Mouse (Mus musculus) hindbrain, postnatal 0 days (tissue): ENCODE data around the gene Pomt1. TPM values are rescaled to one million over a fixed set of nuclear protein-coding genes. Genes with fewer than 3 reads are reported as not detected.

Source experiments
- ATAC-seq: fragments of 200-750 bp; cut with Nextera tagmentation; 2 replicates; pipeline ENCODE4 v1.8.0; 2017; ENCODE audit warnings: mild to moderate bottlenecking, moderate TSS enrichment, moderate library complexity
- DNase-seq: peaks from one replicate; pipeline ENCODE4 v3.0.0-alpha.2; 2015; ENCODE audit warnings: low spot score
- H3K27ac ChIP-seq: fragments of 300-500 bp; sonication (generic); 2 replicates; pipeline ENCODE4 v1.5.1; 2014; ENCODE audit warnings: mild to moderate bottlenecking
- H3K27me3 ChIP-seq: fragments of 300-500 bp; sonication (generic); 2 replicates; pipeline ENCODE4 v1.6.1; 2014; ENCODE audit warnings: low read length, mixed read lengths; ENCODE audit not compliant: insufficient read depth
- H3K36me3 ChIP-seq: fragments of 300-500 bp; sonication (generic); 2 replicates; pipeline ENCODE4 v1.6.1; 2014; ENCODE audit warnings: low read length, mixed read lengths; ENCODE audit not compliant: insufficient read depth
- H3K4me1 ChIP-seq: fragments of 300-500 bp; sonication (generic); 2 replicates; pipeline ENCODE4 v1.6.1; 2014; ENCODE audit warnings: antibody characterized with exemption, low read length, mixed read lengths; ENCODE audit not compliant: insufficient read depth
- H3K4me2 ChIP-seq: fragments of 300-500 bp; sonication (generic); 2 replicates; pipeline ENCODE4 v1.6.1; 2014; ENCODE audit warnings: low read depth, mild to moderate bottlenecking, low read length, moderate library complexity, mixed read lengths
- H3K4me3 ChIP-seq: fragments of 300-500 bp; sonication (generic); 2 replicates; pipeline ENCODE4 v1.5.1; 2014; ENCODE audit warnings: low read length
- H3K9ac ChIP-seq: fragments of 300-500 bp; sonication (generic); replicated peaks from 2 replicates; pipeline ENCODE4 v1.6.1; 2014; ENCODE audit warnings: mild to moderate bottlenecking, low read length, moderate library complexity, mixed read lengths
- H3K9me3 ChIP-seq: fragments of 300-500 bp; sonication (generic); 2 replicates; pipeline ENCODE4 v1.6.1; 2016; ENCODE audit warnings: low read length, mixed read lengths
- CTCF ChIP-seq: IDR thresholded peaks from 2 replicates; pipeline ENCODE4 v1.5.1; 2016; ENCODE audit warnings: antibody characterized with exemption, control low read depth, low read depth
- WGBS: fragments of 180-500 bp; shearing (Covaris S2); extraction: QIAGEN DNeasy Blood & Tissue Kit; methylation state at CpG from one replicate; pipeline ENCODE4 v1.1.7; 2014; 5-methylcytosine and 5-hydroxymethylcytosine counted together
- polyA plus RNA-seq: library from polyadenylated mRNA; unstranded; fragments of >200 nt; fragmentation: Nextera tagmentation; extraction: Ambion mirVana; gene quantifications from 2 replicates; pipeline ENCODE4 v1.2.1, GENCODE M21; 2015
- total RNA-seq: library from RNA; depleted of rRNA; stranded (reverse); fragments of >200 nt; gene quantifications from 2 replicates; pipeline ENCODE4 v1.2.3, GENCODE M21; 2014; rRNA removed

The Pomt1 gene
- total RNA-seq = 41.2 and 41.8 TPM in 2 replicates
- polyA plus RNA-seq = 18.0 and 19.4 TPM in 2 replicates

DNA sequence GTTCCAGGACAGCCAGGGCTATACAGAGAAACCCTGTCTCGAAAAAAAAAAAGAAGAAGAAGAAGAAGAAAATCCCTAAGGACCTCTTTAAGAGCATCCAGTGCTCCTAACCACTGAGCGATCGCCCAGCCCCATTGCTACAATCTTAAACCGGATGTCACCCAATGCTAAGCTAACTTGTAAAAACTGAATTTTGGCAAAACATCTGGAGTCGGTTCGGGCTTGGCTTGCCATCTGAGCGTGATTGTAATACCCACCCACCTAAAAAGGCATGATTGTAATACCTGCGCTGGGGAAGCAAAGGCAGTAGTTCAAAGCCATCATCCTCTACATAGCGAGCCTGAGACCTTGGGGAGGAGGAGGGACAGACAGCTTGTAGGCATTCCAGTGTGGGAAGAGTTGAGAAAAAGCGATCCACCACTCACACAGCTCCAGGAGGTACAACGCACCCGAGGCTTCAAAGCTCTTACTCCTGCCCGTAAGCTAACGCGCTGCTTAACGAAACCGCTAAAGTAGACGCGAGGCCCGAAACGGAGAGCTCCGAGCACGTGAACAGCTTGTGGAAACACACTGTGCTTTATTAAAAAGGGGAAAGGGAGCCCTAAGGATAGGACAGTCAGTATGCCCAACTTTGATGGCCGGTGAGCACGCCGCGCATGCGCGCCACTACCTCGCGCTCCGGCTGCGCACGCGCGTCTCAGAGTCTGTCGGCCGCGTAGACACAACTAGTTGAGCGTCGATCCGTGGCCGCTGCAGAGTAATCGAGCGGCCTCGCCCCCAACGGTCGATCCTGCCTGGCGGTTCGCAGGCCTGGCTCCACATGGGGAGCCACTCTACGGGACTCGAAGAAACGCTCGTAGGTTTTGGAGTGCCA lies at the start of gene Pomt1:
Pomt1 (plus strand) TSS at position 705 of the 874 bp plus-strand sequence.
- Histone ChIP-seq H3K9ac (peak within 1 kb of the TSS; percentile 69), H3K4me2 (peak within 1 kb of the TSS; percentile 91), H3K9me3 (no peaks in the 10 kb centered on the region), H3K27ac (peak within 1 kb of the TSS; percentile 85), H3K4me1 (peaks cover 6% of the 10 kb centered on the region), H3K36me3 (peaks cover 36% of the 10 kb centered on the region), H3K27me3 (no peaks in the 10 kb centered on the region), H3K4me3 (peak within 1 kb of the TSS; percentile 70)
- ATAC-seq (peak; percentile 91), DNase-seq (peak; percentile 98)
- under 1% methylated on average over 54 of the region's 54 CpGs for WGBS
- TF ChIP-seq CTCF = no peak

DNA sequence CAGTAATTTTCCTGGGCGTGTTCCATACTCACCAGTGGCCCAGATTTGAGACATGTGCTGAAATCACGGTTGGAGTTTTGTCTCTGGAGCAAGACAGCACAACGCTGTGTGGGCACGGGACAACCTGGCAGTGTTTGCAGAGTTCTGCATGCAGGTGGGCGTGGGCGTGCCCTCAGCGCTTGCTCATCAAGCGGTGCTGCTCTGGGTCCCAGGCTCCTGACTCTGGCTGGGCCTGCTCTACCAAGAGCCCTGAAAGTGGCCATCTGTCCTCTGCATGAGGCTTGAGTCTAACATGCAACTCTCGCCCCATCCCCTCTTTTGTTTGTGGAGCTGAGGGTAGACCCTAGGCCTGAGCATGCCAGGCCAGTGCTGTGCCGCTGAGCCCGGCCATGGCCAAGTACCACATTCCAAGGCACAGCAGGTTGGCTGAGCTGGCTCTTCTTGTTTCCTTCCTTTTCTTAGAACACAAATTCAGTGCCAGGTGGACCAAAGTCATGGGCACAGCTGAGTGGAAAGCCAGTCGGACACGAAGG lies 49.3 kb upstream of the Pomt1 start:
- ATAC-seq = no peak; the same call in 1 of the 2 replicates
- H3K9ac ChIP-seq = no peak overlapping the region
- DNase-seq = peak; percentile 23
- H3K4me2 ChIP-seq = no peak overlapping the region
- 77% methylated on average over 13 of the region's 13 CpGs for WGBS
- H3K4me1 ChIP-seq = peaks cover 12% of the 10 kb centered on the region
- H3K27ac ChIP-seq = peak overlapping the region; percentile 18; the same call in 1 of the 2 replicates
- H3K27me3 ChIP-seq = no peaks in the 10 kb centered on the region
- no peaks in the 10 kb centered on the region for H3K9me3 ChIP-seq
- no peak for TF ChIP-seq CTCF
- peaks cover 44% of the 10 kb centered on the region for H3K36me3 ChIP-seq
- no peak overlapping the region for H3K4me3 ChIP-seq

DNA sequence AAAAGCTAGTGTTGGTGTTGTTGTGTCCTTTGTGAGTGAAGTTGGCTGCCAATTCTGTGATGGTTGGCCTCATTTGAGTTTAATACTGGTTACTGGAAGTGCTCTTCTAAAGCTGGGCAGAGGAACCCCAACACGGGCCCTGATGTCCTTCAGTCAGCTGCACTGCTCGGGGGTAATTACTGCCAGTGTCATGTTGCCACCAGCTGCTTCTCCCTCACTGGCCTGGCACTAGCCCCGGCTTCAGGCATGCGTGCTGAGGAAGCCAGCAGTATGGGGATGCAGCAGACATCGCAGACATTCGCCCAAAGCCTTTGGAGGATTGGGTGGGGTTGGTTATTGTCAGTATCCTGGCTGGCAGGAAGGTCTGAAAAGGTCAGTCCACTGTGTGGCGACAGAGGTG lies 48.7 kb upstream of the Pomt1 start:
- 56% methylated on average over 7 of the region's 7 CpGs for WGBS
- no peak for TF ChIP-seq CTCF
- Histone ChIP-seq H3K9me3 (no peaks in the 10 kb centered on the region), H3K9ac (no peak overlapping the region), H3K4me1 (peaks cover 8% of the 10 kb centered on the region), H3K4me2 (no peak overlapping the region), H3K36me3 (peaks cover 49% of the 10 kb centered on the region), H3K27me3 (no peaks in the 10 kb centered on the region), H3K27ac (peak overlapping the region; percentile 18; the same call in 1 of the 2 replicates), H3K4me3 (no peak overlapping the region)
- ATAC-seq (no peak), DNase-seq (peak; percentile 59)

DNA sequence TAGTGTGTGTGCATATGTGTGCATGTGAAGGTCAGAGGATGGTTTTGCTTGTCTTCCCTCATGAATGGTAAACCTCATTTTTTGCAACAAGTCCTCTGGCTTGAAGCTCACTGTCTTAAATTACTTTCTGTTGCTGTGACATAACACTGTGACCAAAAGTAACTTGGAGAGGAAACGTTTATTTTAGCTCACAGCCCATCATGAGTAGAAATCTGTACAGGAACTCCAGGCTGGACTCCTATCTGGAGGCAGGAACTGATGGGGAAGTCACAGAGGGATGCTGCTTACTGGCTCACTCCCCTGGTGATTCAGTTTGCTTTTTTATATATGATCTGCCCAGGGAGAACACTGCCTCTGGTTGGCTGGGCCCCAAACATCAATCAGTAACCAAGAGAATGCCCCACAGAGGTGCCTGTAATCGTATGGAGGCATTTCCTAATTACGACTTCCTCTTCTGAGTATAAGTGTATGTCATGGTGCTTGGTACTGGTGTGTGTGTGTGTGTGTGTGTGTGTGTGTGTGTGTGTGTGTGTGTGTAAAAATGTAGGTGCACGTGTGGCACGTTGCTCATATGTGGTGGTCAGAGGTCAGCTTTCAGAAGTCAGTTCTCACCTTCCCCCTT lies 47.2 kb upstream of the Pomt1 start:
- H3K4me1 ChIP-seq = peaks cover 6% of the 10 kb centered on the region; the same call in 1 of the 2 replicates
- DNase-seq = no peak
- H3K36me3 ChIP-seq = peaks cover 56% of the 10 kb centered on the region
- H3K9ac ChIP-seq = no peak overlapping the region
- no peak overlapping the region for H3K4me2 ChIP-seq
- H3K9me3 ChIP-seq = no peaks in the 10 kb centered on the region
- no peak overlapping the region for H3K4me3 ChIP-seq
- TF ChIP-seq CTCF = no peak
- no peak overlapping the region for H3K27ac ChIP-seq
- 79% methylated on average over 5 of the region's 5 CpGs for WGBS
- no peak for ATAC-seq
- H3K27me3 ChIP-seq = no peaks in the 10 kb centered on the region

DNA sequence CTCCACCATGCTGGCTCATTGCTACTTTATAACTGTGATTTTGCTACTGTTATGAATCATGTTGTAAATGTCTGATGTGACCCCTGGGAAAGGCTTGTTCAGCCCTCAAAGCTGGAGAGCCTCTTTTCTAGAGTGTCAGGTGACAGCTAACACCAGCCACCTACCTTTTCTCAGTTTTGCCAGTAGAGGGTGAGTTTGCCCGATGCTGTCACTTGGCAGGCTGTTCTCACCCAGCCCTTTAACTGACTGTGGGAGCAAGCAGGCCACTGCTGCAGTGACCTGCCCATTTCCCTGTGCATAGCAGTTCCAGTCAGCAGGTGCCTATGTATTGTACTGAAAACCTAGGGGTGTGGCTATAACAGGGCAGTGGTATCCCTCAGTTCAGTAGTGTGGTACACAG lies 45.8 kb upstream of the Pomt1 start:
- H3K27me3 ChIP-seq = no peaks in the 10 kb centered on the region
- H3K4me1 ChIP-seq = peaks cover 6% of the 10 kb centered on the region; the same call in 1 of the 2 replicates
- ATAC-seq (no peak), DNase-seq (no peak)
- WGBS = 67% methylated on average over 1 of the region's 1 CpGs
- no peak overlapping the region for H3K9ac ChIP-seq
- H3K4me3 ChIP-seq = no peak overlapping the region
- H3K9me3 ChIP-seq = no peaks in the 10 kb centered on the region
- TF ChIP-seq CTCF = no peak
- H3K27ac ChIP-seq = no peak overlapping the region
- H3K36me3 ChIP-seq = peaks cover 63% of the 10 kb centered on the region
- H3K4me2 ChIP-seq = no peak overlapping the region

DNA sequence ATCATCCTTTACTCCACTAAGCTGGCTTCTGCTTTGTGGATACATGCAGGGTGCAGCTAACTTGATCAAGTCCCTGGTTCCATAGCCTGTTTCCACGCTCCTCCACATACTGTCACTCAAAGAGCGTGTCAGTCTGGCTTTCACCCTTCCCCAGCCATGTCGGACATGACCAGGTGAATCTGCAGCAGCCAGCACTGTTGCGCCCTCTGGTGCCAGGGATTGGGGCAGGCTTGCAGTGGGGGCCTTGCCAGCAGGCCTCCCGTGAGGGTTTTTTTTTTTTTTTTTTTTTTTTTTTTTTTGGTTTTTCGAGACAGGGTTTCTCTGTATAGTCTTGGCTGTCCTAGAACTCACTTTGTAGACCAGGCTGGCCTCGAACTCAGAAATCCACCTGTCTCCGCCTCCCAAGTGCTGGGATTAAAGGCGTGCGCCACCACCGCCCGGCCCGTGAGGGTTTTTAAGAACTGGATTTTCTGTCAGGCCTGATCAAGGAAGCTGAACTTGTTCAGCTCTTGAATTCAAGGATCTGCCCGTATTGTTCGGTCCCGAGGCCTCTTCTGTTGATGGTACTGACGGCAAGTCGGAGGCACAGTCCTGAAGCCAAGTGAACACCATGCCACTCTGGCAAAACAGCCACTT lies 44.4 kb upstream of the Pomt1 start:
- Histone ChIP-seq H3K4me2 (no peak overlapping the region), H3K36me3 (peaks cover 66% of the 10 kb centered on the region), H3K9me3 (no peaks in the 10 kb centered on the region), H3K27me3 (no peaks in the 10 kb centered on the region), H3K4me3 (no peak overlapping the region), H3K9ac (no peak overlapping the region), H3K27ac (no peak overlapping the region; the same call in 1 of the 2 replicates), H3K4me1 (peaks cover 4% of the 10 kb centered on the region; the same call in 1 of the 2 replicates)
- no peak for ATAC-seq
- 80% methylated on average over 16 of the region's 18 CpGs for WGBS
- DNase-seq = peak; percentile 61
- peak; percentile 68 for TF ChIP-seq CTCF
